Mouse (Mus musculus) right cerebral cortex, postnatal 4 days (tissue): Measurements from ENCODE around the gene Slc6a1.
A peak's percentile ranks its signal among the peaks of the same experiment; 100 is the strongest.
"Not testable (repeated sequence)": the region's sequence is repeated elsewhere in the genome, so short reads cannot be mapped to it uniquely, and the experiment has no call there.

Source experiments
- DNase-seq: peaks from one replicate; pipeline ENCODE4 v3.0.0-alpha.2; 2022

Gene Slc6a1

GRCm38 (mm10) chr6:114290929-114291328 is 8.5 kb downstream of the Slc6a1 start:
- no peak for DNase-seq

DNA sequence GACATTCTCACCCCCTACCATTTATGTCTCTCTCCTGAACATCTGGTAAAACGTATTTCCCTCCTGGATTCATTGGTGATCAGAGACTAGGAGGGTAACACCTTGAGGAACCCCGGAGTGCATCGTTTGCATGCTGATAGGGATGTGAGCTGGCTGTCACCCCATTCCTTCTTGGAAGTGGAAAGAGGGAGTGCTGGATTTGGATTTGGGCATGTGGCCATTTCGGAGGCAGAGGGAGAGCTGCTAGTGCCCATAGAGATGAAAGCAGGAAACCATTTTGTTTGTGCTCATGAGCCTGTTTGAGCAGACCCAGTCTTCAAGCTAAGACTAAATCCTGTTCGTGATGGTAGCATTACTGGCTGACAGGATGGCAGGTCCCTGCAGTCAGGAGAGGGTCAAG is 9.0 kb downstream of the Slc6a1 start:
- DNase-seq: peak; percentile 52

GRCm38 (mm10) chr6:114293511-114293910 is 11.1 kb downstream of the Slc6a1 start:
- no peak for DNase-seq

GRCm38 (mm10) chr6:114295086-114295485 is 12.7 kb downstream of the Slc6a1 start:
- DNase-seq: no peak

DNA sequence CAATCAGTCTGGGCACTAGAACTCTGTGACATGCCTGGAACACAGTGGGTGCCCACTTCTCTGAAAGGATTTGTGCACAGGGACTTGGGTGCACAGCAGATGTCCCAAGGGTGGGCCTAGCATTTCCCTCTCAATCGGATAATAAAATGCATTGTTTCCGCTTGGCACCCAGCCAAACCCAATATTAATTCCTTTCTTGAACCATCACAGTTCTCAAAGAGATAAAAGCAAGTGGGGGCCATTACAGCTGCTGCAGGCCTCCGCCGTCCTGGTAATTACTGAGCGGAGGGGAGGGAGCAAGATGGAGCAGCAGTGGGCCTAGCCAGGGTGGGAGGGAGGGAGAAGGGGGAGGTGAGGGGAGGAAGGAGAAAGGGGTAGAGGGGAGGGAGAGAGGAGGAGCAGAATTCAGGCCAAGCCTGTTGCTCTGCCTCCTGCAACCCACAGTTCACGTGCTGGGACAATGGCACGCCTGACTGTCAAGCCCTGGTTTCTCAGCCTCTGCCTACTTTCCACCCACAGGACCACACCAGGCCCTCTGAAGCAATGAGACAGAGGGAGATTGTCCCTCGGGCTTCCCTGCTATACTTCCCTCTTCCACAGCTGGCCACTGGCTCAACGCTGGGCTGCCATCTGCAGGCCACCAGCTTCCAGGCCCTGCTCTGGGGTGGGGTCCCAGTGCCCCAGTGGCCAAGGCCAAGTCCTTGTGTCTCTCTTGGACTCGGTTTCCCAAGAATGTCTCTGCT is 15.0 kb downstream of the Slc6a1 start:
- DNase-seq: peak; percentile 48

- DNase-seq: no peak
Observed at GRCm38 (mm10) chr6:114299699-114300098, 17.3 kb downstream of the Slc6a1 start.

- DNase-seq: no peak
Observed at GRCm38 (mm10) chr6:114300737-114301136, 18.3 kb downstream of the Slc6a1 start.

DNA sequence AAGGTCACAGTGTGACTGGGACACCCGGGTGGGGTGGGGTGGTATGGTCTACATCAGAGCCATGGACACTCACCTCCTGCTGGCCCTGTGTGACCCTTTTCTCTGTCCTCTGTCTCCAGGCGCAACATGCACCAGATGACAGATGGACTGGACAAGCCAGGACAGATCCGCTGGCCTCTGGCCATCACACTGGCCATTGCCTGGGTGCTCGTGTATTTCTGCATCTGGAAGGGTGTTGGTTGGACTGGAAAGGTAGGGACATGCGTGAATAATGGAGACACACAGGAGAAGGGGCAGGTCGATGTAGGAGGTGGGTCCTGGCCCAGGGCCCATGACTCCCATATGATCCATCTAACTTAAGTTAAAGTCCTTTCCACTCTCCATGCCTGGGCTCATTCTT is 22.2 kb downstream of the Slc6a1 start:
- no peak for DNase-seq

DNA sequence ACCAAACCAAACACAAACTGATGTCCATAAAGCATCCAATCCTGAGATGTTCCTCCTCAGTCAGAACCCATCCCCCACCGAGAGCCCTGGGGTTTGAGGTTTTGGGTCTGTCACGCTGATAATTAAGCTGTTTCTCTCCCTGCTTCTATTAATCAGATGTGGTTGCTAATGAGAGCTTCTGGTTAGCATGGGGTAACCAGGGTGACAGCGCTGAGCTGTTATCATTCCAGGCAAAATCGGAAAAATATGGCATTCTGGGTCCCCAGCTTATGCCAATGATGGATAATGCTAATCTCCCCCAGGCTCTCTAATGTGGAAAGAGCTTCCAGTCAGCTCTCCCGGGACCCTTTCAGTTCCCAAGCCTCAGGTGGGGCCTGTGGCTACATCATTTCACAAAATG is 38.1 kb downstream of the Slc6a1 start:
- DNase-seq: no peak

DNA sequence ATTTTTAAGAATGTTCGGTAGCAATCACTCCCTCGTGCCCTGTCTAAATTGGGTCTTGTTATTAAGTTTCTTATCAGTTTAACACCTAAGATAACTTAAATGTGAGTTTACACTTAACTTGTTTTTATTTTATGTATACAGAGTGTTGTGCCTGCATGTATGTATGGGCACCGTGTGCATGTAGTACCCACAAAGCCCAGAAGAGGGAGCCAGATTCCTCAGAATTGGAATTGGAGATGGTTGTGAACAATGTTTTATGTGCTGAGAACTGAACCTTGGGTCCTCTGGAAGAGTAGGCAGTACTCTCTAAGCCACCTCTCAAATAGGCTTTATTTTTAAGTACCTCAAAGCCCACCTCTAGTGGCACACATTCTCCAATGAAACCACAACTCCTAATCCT is 38.7 kb downstream of the Slc6a1 start:
- no peak for DNase-seq

- no peak for DNase-seq
Observed at GRCm38 (mm10) chr6:114322914-114323313, 40.5 kb downstream of the Slc6a1 start.

DNA sequence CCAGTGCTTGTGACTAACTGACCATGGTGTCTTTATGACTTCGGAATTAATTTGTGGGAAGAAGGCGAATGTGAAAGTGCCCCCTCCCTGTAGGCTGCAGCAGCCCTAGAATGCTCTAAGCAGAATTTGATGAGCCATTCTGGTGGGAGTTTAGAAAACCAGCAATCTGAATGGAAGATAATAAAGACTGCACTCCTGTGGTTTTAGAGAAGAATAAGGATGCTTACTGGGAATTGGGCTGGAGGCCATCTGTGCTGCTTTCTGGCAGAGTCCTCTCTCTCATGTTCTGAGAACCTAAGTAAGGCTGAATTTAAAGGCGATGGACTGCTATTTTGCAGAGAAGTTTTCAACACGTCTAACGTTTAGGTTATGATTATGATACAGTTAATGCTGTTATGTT is 42.4 kb downstream of the Slc6a1 start:
- no peak for DNase-seq

DNA sequence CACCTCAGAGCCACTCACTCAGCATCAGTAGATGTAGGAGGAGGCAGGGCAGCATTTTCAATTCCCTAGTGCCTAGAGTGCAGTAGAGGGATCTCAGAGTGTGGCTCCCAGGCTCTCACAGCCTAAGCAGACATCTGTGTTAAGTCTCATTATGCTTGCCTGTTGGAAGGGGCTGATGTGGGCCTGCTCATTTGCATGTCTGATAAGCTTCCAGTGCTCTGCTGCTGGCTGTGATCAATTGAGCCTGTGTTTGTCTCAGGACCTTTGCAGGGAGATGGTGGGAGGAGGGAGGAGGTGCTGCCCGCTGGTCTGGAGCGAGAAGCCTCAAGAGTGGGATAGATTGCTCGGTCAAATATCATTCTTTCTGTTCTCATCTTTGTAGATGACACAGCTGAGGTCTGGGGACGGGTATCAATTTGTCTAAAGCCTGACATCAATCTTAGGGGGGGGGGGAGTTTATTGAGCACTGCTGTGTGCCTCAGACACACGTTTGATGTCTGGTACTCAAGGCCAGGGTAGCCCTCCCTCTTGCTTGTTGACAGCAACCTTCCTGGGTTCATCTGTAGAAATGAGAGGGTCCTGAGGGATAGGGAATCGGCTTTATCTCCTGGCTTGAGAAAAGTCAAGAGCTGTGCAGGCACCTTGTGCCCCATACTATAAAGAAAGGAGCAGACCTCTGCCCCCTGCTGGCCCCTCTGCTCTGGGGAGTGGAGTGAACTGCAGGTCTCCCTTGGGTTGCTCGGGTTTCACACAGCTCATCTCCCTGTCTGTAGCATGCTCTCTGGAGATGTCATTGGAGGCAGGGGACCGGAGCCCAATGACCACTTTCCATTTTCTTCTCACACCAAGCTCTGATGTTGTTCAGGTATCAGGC is 47.4 kb downstream of the Slc6a1 start:
- DNase-seq: no peak

DNA sequence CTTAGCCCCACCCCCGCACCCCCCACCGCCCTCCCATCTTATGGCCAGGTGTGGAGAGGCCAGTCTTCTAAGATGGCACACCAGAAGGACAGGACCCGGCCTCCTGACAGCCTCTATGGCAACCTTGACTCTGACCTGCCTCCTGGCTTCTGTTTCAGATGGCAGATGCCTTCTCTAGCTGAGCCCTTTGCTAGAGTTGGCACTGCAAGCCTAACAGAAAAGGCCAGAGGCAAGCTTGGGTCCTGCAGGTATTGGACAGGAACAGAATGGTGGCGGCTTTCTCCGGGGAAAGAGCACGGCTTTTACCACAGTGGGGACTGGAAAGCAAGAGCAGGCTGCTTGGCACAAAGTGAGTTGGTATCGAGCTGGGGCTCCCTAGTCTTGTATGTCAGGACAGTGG is 49.5 kb downstream of the Slc6a1 start:
- no peak for DNase-seq

GRCm38 (mm10) chr6:114336128-114336943 is 53.9 kb downstream of the Slc6a1 start:
- no peak for DNase-seq

GRCm38 (mm10) chr6:114336944-114337215 is 54.4 kb downstream of the Slc6a1 start:
- no peak for DNase-seq

- not testable (repeated sequence) for DNase-seq
Observed at GRCm38 (mm10) chr6:114341381-114341780, 58.9 kb downstream of the Slc6a1 start.

- peak; percentile 65 for DNase-seq
Observed at GRCm38 (mm10) chr6:114343740-114344139, 61.3 kb downstream of the Slc6a1 start.

DNA sequence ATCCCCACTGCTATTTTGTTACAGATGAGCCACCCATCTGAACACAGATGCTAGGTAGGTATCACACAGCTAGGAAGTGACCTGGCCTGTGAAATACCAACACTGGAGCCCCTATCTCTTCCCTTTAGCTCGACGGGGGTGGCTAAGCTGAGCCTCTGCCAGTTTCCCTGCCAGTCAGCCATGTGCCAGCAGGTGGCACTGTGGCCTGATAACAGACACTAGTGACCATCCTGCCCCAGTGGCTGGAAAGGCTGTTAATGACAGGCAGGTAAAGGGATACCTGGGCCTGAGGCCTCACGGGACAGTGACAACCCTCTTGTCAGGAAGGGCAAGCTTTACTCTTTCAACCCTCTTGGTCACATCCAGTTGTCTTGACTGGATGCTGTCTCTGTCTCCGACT is 62.7 kb downstream of the Slc6a1 start:
- peak; percentile 81 for DNase-seq

- peak; percentile 61 for DNase-seq
Observed at GRCm38 (mm10) chr6:114347831-114348754, 65.7 kb downstream of the Slc6a1 start.

DNA sequence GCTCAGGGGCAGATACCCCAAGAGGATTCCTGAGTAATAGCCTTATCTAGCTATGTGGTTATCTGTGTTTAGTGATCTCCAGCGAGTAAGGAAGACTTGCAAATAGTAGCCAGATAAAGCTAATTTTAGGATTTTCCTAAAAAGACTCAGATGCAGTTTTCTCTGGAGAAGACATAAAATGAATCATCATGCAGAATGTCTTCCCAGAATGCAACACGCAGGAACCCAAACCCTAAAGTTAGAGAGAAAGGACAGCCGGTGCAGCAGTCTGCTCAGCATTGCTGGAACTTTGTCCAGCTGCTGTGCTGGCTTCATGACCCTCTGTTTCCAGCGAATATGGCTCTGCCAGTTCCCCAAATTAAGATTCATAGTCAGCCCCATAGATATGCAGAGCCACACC is 72.2 kb downstream of the Slc6a1 start:
- no peak for DNase-seq

DNA sequence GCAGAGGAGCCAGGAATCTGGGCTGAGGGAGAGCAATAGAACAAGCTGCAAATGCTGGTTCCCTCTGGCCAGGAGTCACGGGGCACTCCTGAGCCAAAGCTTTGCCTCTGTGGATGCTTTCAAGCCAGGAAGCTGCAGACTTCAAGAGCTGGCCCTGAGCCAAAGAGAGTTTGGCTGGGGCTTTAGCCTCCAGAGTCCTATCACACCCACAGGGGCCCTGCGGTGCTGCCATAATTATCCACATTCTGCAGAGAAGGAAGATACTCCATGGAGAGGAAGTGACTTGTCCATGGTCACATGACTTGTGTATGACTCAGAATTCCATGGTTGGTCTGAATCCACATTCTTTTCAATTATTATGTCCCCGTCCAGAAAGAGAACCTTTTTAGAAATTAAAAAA is 75.7 kb downstream of the Slc6a1 start:
- peak; percentile 47 for DNase-seq
